Mouse (Mus musculus) CD4-positive, CD25-positive, alpha-beta regulatory T cell, adult 4 months (primary cell): ENCODE data around the gene Etv3. TPM values are rescaled to one million over a fixed set of nuclear protein-coding genes. Genes with fewer than 3 reads are reported as not detected.

Experiments used
- ATAC-seq: one replicate; pipeline ENCODE4 v1.8.0; 2017
- polyA plus RNA-seq, 2 experiments: library from polyadenylated mRNA; unstranded; fragments of 100-300 nt; shearing (Covaris generic); gene quantifications; one replicate each; pipeline ENCODE4 v1.2.1; 2017

The Etv3 gene
- polyA plus RNA-seq, 2 experiments from 2014 or later: 24.6 to 37.8 TPM

DNA sequence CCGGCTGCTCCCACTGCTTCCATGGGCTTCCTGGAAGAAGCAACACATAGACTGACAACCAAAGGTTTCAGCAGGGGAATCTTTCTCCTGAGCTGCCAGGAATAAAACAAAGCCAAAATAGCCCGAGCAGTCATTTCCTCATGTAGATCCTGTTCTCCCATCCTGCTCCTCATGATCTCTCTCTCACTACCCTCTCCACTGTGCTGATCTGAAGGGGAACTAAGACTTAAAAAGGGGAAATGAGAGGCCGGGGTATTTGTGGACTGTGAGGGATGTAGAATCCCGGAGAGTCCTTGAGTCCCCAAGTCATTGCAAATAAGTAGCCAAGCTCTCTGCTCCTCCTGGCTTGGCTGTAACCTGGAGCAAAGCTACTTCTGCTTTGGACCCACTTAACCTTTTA, 4.1 kb upstream of the Etv3 start:
- ATAC-seq: no peak

DNA sequence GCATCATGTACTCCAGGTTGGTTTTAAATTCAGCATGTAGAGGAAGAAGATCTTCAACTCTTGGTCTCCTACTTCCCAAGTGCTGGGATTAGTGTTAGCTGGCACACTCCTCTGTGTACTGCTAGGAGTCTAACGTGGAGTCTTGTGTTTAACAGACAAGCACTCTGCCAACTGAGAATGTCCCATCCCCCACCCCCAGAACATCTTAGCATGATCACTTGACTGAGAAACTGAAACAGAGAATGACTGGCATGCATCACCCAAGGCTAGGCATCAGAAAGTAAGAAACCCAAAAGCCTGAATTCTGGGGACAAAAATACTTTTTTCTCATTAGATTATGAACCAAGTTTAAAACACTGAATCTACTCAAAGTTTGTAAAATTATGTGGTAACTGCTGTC, 3.4 kb upstream of the Etv3 start:
- no peak for ATAC-seq

DNA sequence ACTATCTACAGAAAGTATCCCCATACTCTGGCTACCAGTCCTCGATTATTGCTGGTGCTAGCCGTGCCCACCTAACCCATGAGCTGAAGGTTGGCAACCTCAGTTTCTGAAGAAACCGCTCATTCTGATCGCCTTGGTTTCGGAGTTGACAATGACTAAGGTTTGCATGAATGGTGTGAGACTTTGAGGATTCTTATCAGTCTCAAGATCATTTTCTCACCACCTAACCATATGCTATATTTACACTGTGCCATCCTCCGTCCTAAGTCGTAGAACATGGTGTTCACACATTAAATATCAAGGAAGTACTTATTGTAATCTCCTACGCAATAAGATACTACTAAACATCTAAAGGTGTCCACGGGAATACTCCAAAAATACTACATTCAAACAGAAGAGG, 1.5 kb upstream of the Etv3 start:
- ATAC-seq: peak; percentile 2

DNA sequence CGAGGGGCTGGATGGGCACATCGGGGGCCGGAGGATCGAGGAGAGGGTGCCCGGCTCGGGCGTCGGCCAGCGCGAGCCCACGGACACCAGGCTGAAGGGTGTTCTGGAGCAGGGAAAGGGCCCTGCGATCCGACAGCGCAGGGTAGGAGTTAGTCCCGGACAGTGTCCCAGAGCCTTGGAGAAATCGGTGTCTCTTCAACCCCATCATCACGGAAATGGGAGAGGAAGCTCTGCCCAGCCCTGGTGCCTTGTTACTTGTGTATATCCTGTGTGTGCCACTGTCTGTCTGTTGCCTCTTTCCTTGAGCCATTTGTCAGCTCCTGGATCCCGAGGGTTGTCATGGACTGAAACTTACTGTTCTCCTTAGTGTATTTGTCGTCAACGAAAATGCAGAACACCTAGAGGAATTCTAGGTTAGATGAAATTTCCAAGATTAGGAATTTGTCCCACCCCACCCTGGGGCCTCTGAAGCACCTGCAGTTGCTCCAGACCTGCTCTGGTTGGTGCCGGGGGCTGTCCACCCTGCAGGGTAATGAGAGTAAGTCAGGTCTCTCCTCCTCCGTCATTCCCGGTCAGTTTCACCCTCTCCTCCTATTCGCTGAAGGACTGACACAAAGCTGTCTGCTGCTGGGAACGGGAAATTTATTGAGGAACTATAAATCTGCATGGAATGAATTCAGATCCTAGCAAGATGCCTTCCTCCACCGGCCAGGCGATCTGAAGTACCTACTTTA, 797 bp downstream of the Etv3 start:
- ATAC-seq: no peak

DNA sequence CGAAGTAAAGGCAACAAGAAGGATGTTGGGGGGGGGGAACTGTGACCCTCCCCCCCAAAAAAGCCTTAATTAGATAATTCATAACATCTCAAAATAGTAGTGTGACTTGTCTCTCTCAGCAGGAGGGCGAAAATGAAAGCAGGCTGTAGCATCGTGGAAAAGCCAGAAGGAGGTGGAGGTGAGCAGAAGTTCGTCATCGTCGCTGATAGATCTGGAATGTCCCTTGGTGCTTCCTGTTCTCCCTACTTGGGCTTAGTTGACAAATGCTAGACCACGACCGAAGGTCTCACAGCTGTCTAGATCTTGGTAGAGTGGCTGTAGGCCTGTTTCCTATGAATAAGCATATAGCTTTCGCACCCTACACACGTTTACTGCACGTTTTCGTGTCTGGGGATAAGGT, 1.9 kb downstream of the Etv3 start:
- peak; percentile 40 for ATAC-seq

- ATAC-seq: peak; percentile 11
Observed at GRCm38 (mm10) chr3:87528021-87528420, 2.8 kb downstream of the Etv3 start.

GRCm38 (mm10) chr3:87528841-87529240, 3.6 kb downstream of the Etv3 start:
- ATAC-seq: no peak

GRCm38 (mm10) chr3:87529568-87529967, 4.4 kb downstream of the Etv3 start:
- ATAC-seq: peak; percentile 72

DNA sequence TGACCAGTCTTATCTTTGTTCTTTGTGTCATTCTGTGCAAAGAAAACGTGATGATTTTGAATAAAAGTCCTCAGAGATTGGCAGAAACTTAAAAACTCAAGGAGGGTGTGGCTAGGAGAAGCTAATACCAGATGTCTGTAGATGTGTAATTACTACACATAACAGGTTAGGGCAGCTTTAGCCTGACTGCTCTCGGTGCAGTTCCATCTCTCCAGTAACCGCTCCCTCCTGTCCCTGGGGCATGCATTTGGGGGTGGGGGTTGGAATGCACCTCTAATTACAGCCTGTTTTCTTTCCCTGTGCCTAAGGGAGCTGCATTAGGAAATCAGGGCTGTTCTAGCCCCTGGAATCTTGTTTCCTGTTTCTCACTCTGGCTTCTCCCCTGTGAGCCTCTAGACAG, 5.0 kb downstream of the Etv3 start:
- ATAC-seq: no peak

- no peak for ATAC-seq
Observed at GRCm38 (mm10) chr3:87533667-87534378, 8.6 kb downstream of the Etv3 start.

DNA sequence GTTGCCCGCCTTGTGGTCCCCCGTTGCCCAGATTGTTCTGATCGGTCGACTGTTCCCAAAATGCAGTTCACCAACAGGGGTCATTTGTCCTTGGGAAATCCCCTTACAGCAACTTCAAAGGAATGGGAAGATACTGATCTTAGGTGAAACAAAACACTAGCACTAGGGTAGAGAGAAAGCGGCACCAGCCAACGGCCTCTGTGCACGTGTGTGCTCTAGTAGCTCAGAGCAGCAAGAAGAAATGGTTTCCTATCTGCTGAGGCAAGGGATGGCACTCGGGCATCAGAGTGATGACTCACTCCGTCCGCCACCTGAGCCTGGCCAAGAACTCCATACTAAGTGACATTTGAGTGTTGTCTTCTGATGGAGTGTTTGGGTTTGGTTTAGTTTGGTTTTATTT, 12.8 kb downstream of the Etv3 start:
- ATAC-seq: peak; percentile 81

DNA sequence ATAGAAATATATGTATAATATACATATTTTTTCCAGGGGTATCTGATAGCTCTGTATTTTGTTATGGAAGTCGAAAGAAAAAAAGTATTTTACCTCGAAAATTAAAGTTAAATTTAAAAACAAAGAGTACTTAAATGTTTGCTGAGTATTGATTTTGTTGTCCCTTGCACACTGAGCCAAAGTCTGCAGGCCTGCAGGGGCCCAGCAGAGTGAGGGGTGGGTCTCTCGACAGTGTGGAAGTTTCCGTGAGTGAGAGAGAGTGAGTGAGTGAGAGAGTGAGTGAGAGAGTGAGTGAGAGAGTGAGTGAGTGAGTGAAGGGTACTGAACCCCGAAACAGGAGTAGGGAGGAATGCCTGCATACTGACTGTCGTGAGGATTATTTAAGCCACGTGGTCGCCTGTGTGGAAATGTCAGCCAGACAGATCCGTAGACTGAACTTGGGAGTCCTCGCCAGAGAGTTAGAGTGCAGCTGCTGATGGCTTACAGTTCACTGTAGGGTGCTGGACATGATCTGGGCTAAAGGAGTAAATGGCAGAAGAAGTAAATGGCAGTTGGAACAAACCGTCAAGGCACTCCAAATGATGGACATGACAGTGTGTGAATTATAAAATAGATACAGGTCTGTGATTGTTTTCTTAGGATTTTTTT, 14.9 kb downstream of the Etv3 start:
- ATAC-seq: no peak

DNA sequence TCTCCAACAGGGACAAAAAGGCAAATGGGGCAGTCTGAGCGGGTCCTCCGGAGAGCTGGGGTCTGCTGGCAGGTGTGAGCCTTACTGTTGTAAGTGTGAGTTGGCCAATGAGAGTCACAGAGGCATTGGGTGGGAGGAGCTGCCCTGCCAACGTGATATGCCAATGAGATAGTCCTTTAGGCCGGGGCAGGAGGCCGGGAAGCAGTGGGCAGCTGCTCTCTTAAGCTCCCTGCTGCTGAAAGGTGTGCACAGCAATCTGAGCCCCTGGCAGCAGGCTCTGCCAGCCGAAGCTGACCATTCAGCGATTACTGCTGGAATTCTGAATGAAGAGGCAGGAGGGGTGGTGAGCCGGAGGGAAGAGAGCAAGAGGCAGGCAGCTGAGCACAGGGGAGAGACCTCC, 15.5 kb downstream of the Etv3 start:
- ATAC-seq: no peak

DNA sequence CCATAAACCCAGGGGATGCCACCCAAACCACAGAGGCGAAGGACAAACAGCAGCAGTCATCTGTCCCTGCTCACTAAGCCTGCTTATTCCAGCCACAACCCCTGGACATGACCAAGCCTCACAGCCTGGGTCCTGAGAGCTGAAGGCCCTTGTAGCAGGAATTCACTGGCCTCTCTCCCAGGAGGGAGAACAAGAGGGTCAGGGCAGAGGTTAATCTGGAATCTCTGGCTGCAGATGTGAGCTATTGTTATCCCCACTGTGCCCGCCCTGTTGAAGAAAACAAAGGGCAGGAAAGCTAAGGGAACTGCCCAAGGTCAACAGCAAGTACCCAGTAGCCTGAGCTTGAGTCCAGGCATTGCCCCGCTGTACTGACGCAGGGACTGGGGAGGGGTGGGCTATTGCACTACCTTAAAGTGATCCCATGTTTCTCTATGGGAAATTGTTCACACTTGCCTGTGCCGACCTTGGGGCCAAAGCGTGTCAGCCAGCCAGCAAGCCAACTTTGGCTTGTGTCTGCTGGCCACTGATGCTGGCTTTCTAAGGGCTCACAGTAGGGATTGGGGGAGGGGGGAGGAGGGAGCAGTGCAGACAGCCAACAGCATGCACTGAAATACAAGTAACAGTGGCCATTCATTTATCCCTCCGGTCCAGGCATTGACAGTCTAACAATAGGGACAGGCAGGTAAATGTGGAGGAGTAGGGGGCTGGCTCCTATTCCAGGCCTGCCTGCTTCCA, 17.4 kb downstream of the Etv3 start:
- ATAC-seq: no peak

DNA sequence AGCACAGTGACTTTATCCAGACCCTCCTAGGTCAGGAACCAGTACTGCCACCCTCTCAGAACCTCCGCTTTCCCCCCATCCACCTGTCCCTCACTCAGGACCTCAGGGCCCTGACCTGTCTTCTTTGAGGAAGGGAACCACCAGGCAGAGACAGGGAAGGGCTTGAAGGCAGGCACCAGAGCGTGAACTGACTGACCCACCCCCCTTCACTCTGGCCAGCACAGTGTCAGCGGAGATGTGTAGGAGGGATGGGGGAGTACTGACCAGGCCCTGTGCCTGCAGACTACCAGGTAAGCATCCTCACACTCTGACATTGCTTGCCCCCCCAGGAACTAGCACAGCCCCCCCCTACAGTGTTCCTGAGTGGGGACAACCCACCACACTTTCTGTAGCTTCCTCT, 20.3 kb downstream of the Etv3 start:
- ATAC-seq: no peak

DNA sequence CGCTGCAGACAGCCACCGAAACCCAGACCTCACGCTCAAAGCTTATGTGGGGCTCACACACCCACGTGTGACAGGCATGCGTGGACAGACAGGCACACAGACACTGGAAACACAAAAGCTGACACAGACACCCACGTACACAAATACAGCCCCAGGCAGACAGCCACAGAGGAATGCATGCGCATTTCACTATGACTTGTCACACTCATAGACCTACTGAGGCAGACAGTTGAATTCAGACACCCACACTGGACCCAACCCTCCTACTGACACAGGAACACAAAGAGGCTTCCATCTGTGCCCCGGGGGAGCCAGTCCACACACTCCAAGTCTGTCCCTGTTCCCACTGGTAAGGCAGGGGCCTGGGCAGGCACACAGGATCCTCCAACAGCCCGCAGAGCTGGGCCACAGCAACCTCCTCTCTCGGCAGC, 21.1 kb downstream of the Etv3 start:
- no peak for ATAC-seq

- ATAC-seq: no peak
Observed at GRCm38 (mm10) chr3:87549908-87550307, 24.7 kb downstream of the Etv3 start.

DNA sequence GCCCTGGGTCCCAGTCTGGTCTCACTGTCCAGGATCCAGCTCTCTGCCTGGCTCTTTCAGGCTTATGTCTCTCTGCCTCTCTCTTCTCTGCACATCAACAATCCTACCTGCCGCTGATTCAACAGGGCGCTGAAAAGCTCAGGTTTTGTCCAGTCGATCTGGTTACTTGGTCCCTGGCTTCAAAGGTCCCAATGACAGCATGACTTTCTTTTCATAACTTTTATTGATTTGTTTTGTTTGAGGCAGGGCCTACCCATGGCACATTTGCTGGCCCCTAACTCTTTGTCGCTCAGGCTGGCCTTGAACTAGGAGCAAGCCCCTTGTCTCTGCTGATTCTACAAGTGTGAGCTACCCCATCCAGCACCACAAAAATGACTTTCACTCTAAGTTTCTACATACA, 27.1 kb downstream of the Etv3 start:
- ATAC-seq: no peak

DNA sequence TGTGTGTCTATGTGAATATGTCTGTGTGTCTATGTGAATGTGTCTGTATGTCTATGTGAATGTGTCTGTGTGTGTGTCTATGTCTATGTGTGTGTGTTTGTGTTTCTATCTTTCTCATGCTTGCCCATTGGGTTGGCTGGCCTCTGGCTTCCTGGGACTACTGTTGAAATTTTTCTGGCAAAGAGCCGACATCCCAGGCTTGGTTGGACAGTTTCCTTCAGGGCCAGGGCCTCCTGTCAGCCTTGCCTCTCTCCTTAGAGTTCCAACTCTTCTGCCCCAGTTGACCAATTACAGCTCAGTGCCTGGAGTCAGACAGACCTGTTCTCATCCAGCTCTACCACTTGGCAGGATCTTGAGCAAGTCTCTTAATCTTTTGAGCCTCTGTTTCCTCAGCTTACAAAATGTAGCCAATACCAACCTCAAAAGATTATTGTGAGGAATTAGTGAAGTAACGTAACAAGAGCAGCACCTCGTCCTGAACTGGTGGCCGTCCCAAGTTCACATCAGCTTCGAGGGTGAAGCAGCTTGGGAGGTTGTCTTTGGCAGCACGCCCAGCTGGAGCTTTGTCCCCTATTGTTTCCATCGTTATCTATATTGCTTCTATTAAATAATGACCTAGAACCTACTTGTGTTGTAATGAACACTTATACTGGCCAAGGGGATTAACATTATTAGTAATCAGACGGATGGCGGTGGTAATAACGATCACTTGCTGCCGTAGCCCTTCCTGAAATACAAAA, 28.2 kb downstream of the Etv3 start:
- no peak for ATAC-seq

DNA sequence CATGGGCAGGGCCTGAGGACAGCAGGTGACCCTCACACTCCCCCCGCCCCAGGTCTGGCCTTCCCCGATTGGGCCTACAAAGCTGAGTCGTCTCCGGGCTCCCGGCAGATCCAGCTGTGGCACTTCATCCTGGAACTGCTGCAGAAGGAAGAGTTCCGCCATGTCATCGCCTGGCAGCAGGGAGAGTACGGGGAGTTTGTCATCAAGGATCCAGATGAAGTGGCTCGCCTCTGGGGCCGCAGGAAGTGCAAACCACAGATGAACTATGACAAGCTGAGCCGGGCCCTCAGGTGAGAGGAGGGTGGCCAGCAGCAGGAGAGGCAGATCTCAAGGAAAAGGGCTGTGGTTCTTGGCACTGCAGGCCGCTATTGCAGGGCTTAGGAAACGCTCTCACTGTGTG, 29.7 kb downstream of the Etv3 start:
- peak; percentile 47 for ATAC-seq

GRCm38 (mm10) chr3:87556109-87556531, 30.9 kb downstream of the Etv3 start:
- ATAC-seq: no peak

DNA sequence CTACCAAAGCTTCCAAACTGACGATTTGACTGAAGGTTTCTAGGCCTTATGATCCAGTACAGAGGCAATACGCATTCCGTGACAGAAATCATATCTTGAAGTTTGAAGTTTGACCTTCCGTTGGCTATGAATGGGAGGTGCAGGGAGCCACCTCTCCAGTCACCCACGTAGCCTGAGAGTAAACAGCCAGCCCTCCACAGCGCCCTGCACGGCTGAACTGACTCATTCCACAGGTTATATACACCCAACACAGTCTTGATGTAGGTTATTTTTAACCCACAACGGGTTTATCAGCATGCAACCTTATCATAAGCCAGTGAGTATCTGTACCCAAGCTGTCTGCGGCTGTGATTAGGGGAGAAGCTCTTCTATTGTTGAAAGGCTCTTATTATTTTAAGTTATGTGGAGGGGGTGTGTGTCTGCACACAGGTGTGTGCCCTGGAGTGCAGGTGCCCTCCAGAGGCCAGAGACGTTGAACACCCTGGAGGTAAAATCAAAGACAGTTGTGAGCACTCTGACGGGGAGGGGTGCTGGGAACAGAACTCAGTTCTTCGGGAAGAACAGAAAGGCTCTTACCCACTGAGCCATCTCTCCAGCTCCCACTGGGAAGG, 31.6 kb downstream of the Etv3 start:
- ATAC-seq: no peak
